Mouse (Mus musculus) MEL (cell line): ENCODE data around the gene Rab7. TPM values are rescaled to one million over a fixed set of nuclear protein-coding genes. Genes with fewer than 3 reads are reported as not detected.
A peak's percentile ranks its signal among the peaks of the same experiment; 100 is the strongest.

Experiments
- DNase-seq: peaks from one replicate; pipeline ENCODE4 v3.0.0; 2011; ENCODE audit warnings: low read depth, low spot score
- H3K27ac ChIP-seq: 2 replicates; pipeline ENCODE4 v1.5.1; 2012; ENCODE audit warnings: low read depth, mild to moderate bottlenecking, control low read depth, low read length, moderate library complexity; ENCODE audit not compliant: control insufficient read depth
- H3K27me3 ChIP-seq, 2 experiments: fragments of 150-350 bp in 1 of 2; sonication (generic) in 1 of 2; 2 replicates each; pipeline ENCODE4 v1.6.1; 2012; ENCODE audit warnings: low read length in 2 of 2, mild to moderate bottlenecking in 2 of 2, improper control_type of control experiment in 1 of 2, moderate library complexity in 1 of 2; ENCODE audit not compliant: insufficient read depth in 2 of 2, control insufficient read depth in 1 of 2
- H3K36me3 ChIP-seq, 2 experiments: 2 replicates each; pipeline ENCODE4 v1.6.1; 2012 to 2014; ENCODE audit warnings: low read length in 2 of 2, improper control_type of control experiment in 1 of 2, inconsistent platforms in 1 of 2, mild to moderate bottlenecking in 1 of 2; ENCODE audit not compliant: insufficient read depth in 2 of 2, control insufficient read depth in 1 of 2
- H3K4me1 ChIP-seq, 2 experiments: fragments of 150-350 bp in 1 of 2; sonication (generic) in 1 of 2; 2 replicates each; pipeline ENCODE4 v1.6.1; 2012; ENCODE audit warnings: low read length in 2 of 2, improper control_type of control experiment in 1 of 2, mild to moderate bottlenecking in 1 of 2; ENCODE audit not compliant: insufficient read depth in 2 of 2, control insufficient read depth in 1 of 2
- H3K4me3 ChIP-seq, 2 experiments: fragments of 150-350 bp in 1 of 2; sonication (generic) in 1 of 2; 2 replicates each; pipeline ENCODE4 v1.5.1; 2012; ENCODE audit warnings: low read depth in 2 of 2, low read length in 2 of 2, mild to moderate bottlenecking in 2 of 2, moderate library complexity in 2 of 2, control low read depth in 1 of 2, improper control_type of control experiment in 1 of 2; ENCODE audit not compliant: control insufficient read depth in 1 of 2, insufficient read depth in 1 of 2
- H3K79me2 ChIP-seq: 2 replicates; pipeline ENCODE4 v1.6.1; 2012; ENCODE audit warnings: mild to moderate bottlenecking, low read length, moderate library complexity; ENCODE audit not compliant: control insufficient read depth, poor library complexity, insufficient read depth
- H3K9ac ChIP-seq: 2 replicates; pipeline ENCODE4 v1.6.1; 2012; ENCODE audit warnings: low read depth, mild to moderate bottlenecking, control low read depth, low read length, moderate library complexity; ENCODE audit not compliant: control insufficient read depth, poor library complexity, severe bottlenecking
- H3K9me3 ChIP-seq: fragments of 150-350 bp; sonication (generic); replicated peaks from 2 replicates; pipeline ENCODE4 v1.6.1; 2012; ENCODE audit warnings: mild to moderate bottlenecking, low read length, improper control_type of control experiment, moderate library complexity; ENCODE audit not compliant: insufficient read depth
- BHLHE40 ChIP-seq: IDR thresholded peaks from 2 replicates; pipeline ENCODE4 v1.6.1; 2012; ENCODE audit warnings: low read depth, mild to moderate bottlenecking, inconsistent platforms, low read length, improper control_type of control experiment, borderline replicate concordance
- CHD1 ChIP-seq: IDR thresholded peaks from 2 replicates; pipeline ENCODE4 v1.6.1; 2012; ENCODE audit warnings: low read depth, mild to moderate bottlenecking, inconsistent platforms, low read length, improper control_type of control experiment
- CTCF ChIP-seq, 3 experiments: IDR thresholded peaks in 2 of 3; conservative IDR thresholded peaks in 1 of 3; 2 replicates each; pipeline ENCODE4 v1.5.1; 2011 to 2012; ENCODE audit warnings: low read length in 3 of 3, low read depth in 2 of 3, mild to moderate bottlenecking in 2 of 3, improper control_type of control experiment in 1 of 3, inconsistent platforms in 1 of 3, mixed read lengths in 1 of 3, moderate library complexity in 1 of 3; ENCODE audit not compliant: control insufficient read depth in 1 of 3, insufficient read depth in 1 of 3, poor library complexity in 1 of 3, severe bottlenecking in 1 of 3
- E2F4 ChIP-seq: IDR thresholded peaks from 2 replicates; pipeline ENCODE4 v1.6.1; 2011; ENCODE audit warnings: low read depth, low read length, improper control_type of control experiment, borderline replicate concordance
- ELF1 ChIP-seq: IDR thresholded peaks from 2 replicates; pipeline ENCODE4 v1.6.1; 2014; ENCODE audit warnings: low read depth, mild to moderate bottlenecking, inconsistent platforms, low read length, improper control_type of control experiment, moderate library complexity
- ETS1 ChIP-seq: IDR thresholded peaks from 2 replicates; pipeline ENCODE4 v1.6.1; 2012; ENCODE audit warnings: low read depth, mild to moderate bottlenecking, inconsistent platforms, low read length, improper control_type of control experiment, moderate library complexity
- GABPA ChIP-seq: IDR thresholded peaks from 2 replicates; pipeline ENCODE4 v1.6.1; 2012; ENCODE audit warnings: low read depth, mild to moderate bottlenecking, inconsistent platforms, low read length, improper control_type of control experiment, moderate library complexity
- GATA1 ChIP-seq: IDR thresholded peaks from 2 replicates; pipeline ENCODE4 v1.6.1; 2011; ENCODE audit warnings: low read depth, low read length, improper control_type of control experiment
- HCFC1 ChIP-seq: IDR thresholded peaks from 2 replicates; pipeline ENCODE4 v1.6.1; 2012; ENCODE audit warnings: low read depth, mild to moderate bottlenecking, inconsistent platforms, low read length, improper control_type of control experiment, moderate library complexity
- JUND ChIP-seq: IDR thresholded peaks from 2 replicates; pipeline ENCODE4 v1.6.1; 2011; ENCODE audit warnings: low read depth, mild to moderate bottlenecking, improper control_type of control experiment, low read length
- MAFK ChIP-seq: IDR thresholded peaks from 2 replicates; pipeline ENCODE4 v1.6.1; 2011; ENCODE audit warnings: low read depth, mild to moderate bottlenecking, low read length, improper control_type of control experiment, borderline replicate concordance
- MAX ChIP-seq: IDR thresholded peaks from 2 replicates; pipeline ENCODE4 v1.6.1; 2011; ENCODE audit warnings: low read length, improper control_type of control experiment
- MAZ ChIP-seq: IDR thresholded peaks from 2 replicates; pipeline ENCODE4 v1.6.1; 2012; ENCODE audit warnings: low read depth, mild to moderate bottlenecking, inconsistent platforms, low read length, improper control_type of control experiment
- MEF2A ChIP-seq: IDR thresholded peaks from 2 replicates; pipeline ENCODE4 v1.6.1; 2014; ENCODE audit warnings: low read depth, mild to moderate bottlenecking, inconsistent platforms, low read length, improper control_type of control experiment; ENCODE audit not compliant: poor library complexity, insufficient replicate concordance, severe bottlenecking; ENCODE audit errors: extremely low read depth
- MXI1 ChIP-seq: IDR thresholded peaks from 2 replicates; pipeline ENCODE4 v1.6.1; 2011; ENCODE audit warnings: mild to moderate bottlenecking, low read depth, low read length, improper control_type of control experiment
- MYB ChIP-seq: IDR thresholded peaks from 2 replicates; pipeline ENCODE4 v1.6.1; 2011; ENCODE audit warnings: mild to moderate bottlenecking, low read depth, low read length, improper control_type of control experiment
- MYC ChIP-seq: IDR thresholded peaks from 2 replicates; pipeline ENCODE4 v1.6.1; 2011; ENCODE audit warnings: low read depth, mild to moderate bottlenecking, low read length, improper control_type of control experiment, moderate library complexity
- NRF1 ChIP-seq: IDR thresholded peaks from 2 replicates; pipeline ENCODE4 v1.6.1; 2014; ENCODE audit warnings: low read depth, mild to moderate bottlenecking, inconsistent platforms, low read length, improper control_type of control experiment, moderate library complexity; ENCODE audit not compliant: poor library complexity, insufficient read depth, severe bottlenecking
- POLR2AphosphoS2 ChIP-seq: IDR thresholded peaks from 2 replicates; pipeline ENCODE4 v1.6.1; 2011; ENCODE audit warnings: low read length, improper control_type of control experiment
- RCOR1 ChIP-seq: IDR thresholded peaks from 2 replicates; pipeline ENCODE4 v1.6.1; 2012; ENCODE audit warnings: low read depth, mild to moderate bottlenecking, inconsistent platforms, low read length, improper control_type of control experiment
- SMC3 ChIP-seq: IDR thresholded peaks from 2 replicates; pipeline ENCODE4 v1.6.1; 2011; ENCODE audit warnings: low read depth, low read length, improper control_type of control experiment
- TAL1 ChIP-seq: IDR thresholded peaks from 2 replicates; pipeline ENCODE4 v1.6.1; 2012; ENCODE audit warnings: mild to moderate bottlenecking, inconsistent platforms, low read length, moderate library complexity, mixed read lengths
- TCF12 ChIP-seq: IDR thresholded peaks from 2 replicates; pipeline ENCODE4 v1.6.1; 2014; ENCODE audit warnings: low read depth, mild to moderate bottlenecking, inconsistent platforms, low read length, improper control_type of control experiment, moderate library complexity
- UBTF ChIP-seq: IDR thresholded peaks from 2 replicates; pipeline ENCODE4 v1.6.1; 2012; ENCODE audit warnings: low read depth, mild to moderate bottlenecking, inconsistent platforms, low read length, improper control_type of control experiment, moderate library complexity, borderline replicate concordance; ENCODE audit not compliant: insufficient read depth
- USF2 ChIP-seq, 2 experiments: IDR thresholded peaks; 2 replicates each; pipeline ENCODE4 v1.6.1; 2011 to 2012; ENCODE audit warnings: improper control_type of control experiment in 2 of 2, low read length in 2 of 2, borderline replicate concordance in 1 of 2, inconsistent platforms in 1 of 2, low read depth in 1 of 2, mild to moderate bottlenecking in 1 of 2; ENCODE audit not compliant: insufficient read depth in 1 of 2
- ZC3H11A ChIP-seq: IDR thresholded peaks from 2 replicates; pipeline ENCODE4 v1.6.1; 2012; ENCODE audit warnings: low read depth, mild to moderate bottlenecking, inconsistent platforms, low read length, improper control_type of control experiment
- ZKSCAN1 ChIP-seq: IDR thresholded peaks from 2 replicates; pipeline ENCODE4 v1.6.1; 2012; ENCODE audit warnings: low read depth, mild to moderate bottlenecking, inconsistent platforms, low read length, improper control_type of control experiment, moderate library complexity
- ZMIZ1 ChIP-seq: IDR thresholded peaks from 2 replicates; pipeline ENCODE4 v1.6.1; 2012; ENCODE audit warnings: low read depth, mild to moderate bottlenecking, inconsistent platforms, low read length, improper control_type of control experiment, moderate library complexity
- polyA plus RNA-seq, 2 experiments: library from polyadenylated mRNA; stranded (reverse) in 1 of 2; unstranded in 1 of 2; fragments of >175 nt in 1 of 2; fragments of >200 nt in 1 of 2; gene quantifications; 2 replicates each; pipeline versions ENCODE4 v1.2.1 to v1.2.4; 2012; ENCODE audit warnings: low replicate concordance in 2 of 2, low read depth in 1 of 2; ENCODE audit not compliant: insufficient read length in 2 of 2, insufficient read depth in 1 of 2, missing spikeins in 1 of 2
- total RNA-seq: library from RNA; depleted of rRNA; stranded (reverse); fragments of 300-350 nt; gene quantifications from 2 replicates; pipeline ENCODE4 v1.2.3, GENCODE M21; 2012

The Rab7 gene
- total and polyA plus RNA-seq, 3 experiments, result 47.6 to 362 (median 234) TPM

- peaks cover 10% of the 10 kb centered on the region for H3K79me2 ChIP-seq
- no peak overlapping the region for H3K4me3 ChIP-seq
- no peak for TF ChIP-seq ZC3H11A
- no peak for TF ChIP-seq MYC
- no peak for TF ChIP-seq MAX
- TF ChIP-seq CTCF (IDR thresholded peaks at IDR 0.05 in 2 of 3, conservative IDR thresholded peaks at IDR 0.05 in 1 of 3; ENCODE audit: control insufficient read depth in 1 of 3, insufficient read depth in 1 of 3, low read depth in 2 of 3, low read length in 3 of 3, poor library complexity in 1 of 3, severe bottlenecking in 1 of 3), result no peak
- no peak for TF ChIP-seq CHD1
- TF ChIP-seq USF2 (IDR thresholded peaks at IDR 0.05; ENCODE audit: borderline replicate concordance in 1 of 2, insufficient read depth in 1 of 2, low read depth in 1 of 2, low read length in 2 of 2), result no peak
- no peak for TF ChIP-seq MAFK
- no peak for TF ChIP-seq UBTF
- TF ChIP-seq GATA1, result no peak
- TF ChIP-seq HCFC1, result no peak
- H3K9me3 ChIP-seq, result no peaks in the 10 kb centered on the region
- H3K4me1 ChIP-seq, result peaks cover 7 to 14% of the 10 kb centered on the region in 2 experiments
- H3K27me3 ChIP-seq, result no peaks in the 10 kb centered on the region; a peak in 1 of 4 replicates
- no peak overlapping the region for H3K27ac ChIP-seq
- H3K36me3 ChIP-seq, result peaks cover 0 to 18% of the 10 kb centered on the region in 2 experiments; a peak in 2 of 4 replicates
- DNase-seq, result no peak
- H3K9ac ChIP-seq, result no peak overlapping the region
Measured at GRCm38 (mm10) chr6:88049008-88049407, 3.9 kb upstream of the Rab7 start.

- H3K79me2 ChIP-seq, result peaks cover 21% of the 10 kb centered on the region
- peak; percentile 87 for DNase-seq
- H3K27me3 ChIP-seq, result no peaks in the 10 kb centered on the region
- no peak overlapping the region for H3K4me3 ChIP-seq
- H3K9ac ChIP-seq, result no peak overlapping the region
- peak overlapping the region; percentile 44 for H3K27ac ChIP-seq
- H3K4me1 ChIP-seq, result peaks cover 13 to 19% of the 10 kb centered on the region in 2 experiments
- H3K9me3 ChIP-seq, result no peaks in the 10 kb centered on the region
- H3K36me3 ChIP-seq, result peaks cover 0 to 29% of the 10 kb centered on the region in 2 experiments; a peak in 2 of 4 replicates
- no peak for TF ChIP-seq USF2 (IDR thresholded peaks at IDR 0.05; ENCODE audit: borderline replicate concordance in 1 of 2, insufficient read depth in 1 of 2, low read depth in 1 of 2, low read length in 2 of 2)
- TF ChIP-seq TAL1, result peak; percentile 43; the same call in 1 of the 2 replicates
- no peak for TF ChIP-seq ZKSCAN1
- TF ChIP-seq POLR2AphosphoS2, result no peak
- TF ChIP-seq ETS1, result peak; percentile 82
- TF ChIP-seq NRF1, result no peak
- peak; percentile 87; the same call in 1 of the 2 replicates for TF ChIP-seq JUND
- TF ChIP-seq BHLHE40, result peak; percentile 67; the same call in 1 of the 2 replicates
- TF ChIP-seq ZMIZ1, result no peak
- TF ChIP-seq MAX, result peak; percentile 79
- TF ChIP-seq HCFC1, result peak; percentile 52
- peak; percentile 31; the same call in 1 of the 2 replicates for TF ChIP-seq MYB
- TF ChIP-seq UBTF, result no peak
- peak; percentile 66 for TF ChIP-seq ELF1
- no peak for TF ChIP-seq SMC3
- TF ChIP-seq MAZ, result no peak
- no peak for TF ChIP-seq ZC3H11A
- TF ChIP-seq TCF12, result peak; percentile 78
- peak; percentile 72; the same call in 1 of the 2 replicates for TF ChIP-seq GABPA
- TF ChIP-seq CTCF (IDR thresholded peaks at IDR 0.05 in 2 of 3, conservative IDR thresholded peaks at IDR 0.05 in 1 of 3; ENCODE audit: control insufficient read depth in 1 of 3, insufficient read depth in 1 of 3, low read depth in 2 of 3, low read length in 3 of 3, poor library complexity in 1 of 3, severe bottlenecking in 1 of 3), result no peak
- TF ChIP-seq MEF2A, result no peak
- peak; percentile 76 for TF ChIP-seq MYC
- no peak for TF ChIP-seq E2F4
- peak; percentile 98 for TF ChIP-seq RCOR1
- no peak for TF ChIP-seq CHD1
- TF ChIP-seq MXI1, result peak; percentile 60
Measured at GRCm38 (mm10) chr6:88047853-88048252, 2.8 kb upstream of the Rab7 start.
